Mouse (Mus musculus) thymus, postnatal 36 days (tissue): ENCODE results near the gene Dhx38.

Experiments
- DNase-seq, 2 experiments: peaks; one replicate each; pipeline ENCODE4 v3.0.0; 2022; ENCODE audit warnings: mixed read lengths in 2 of 2

Dhx38 gene

GRCm38 (mm10) chr8:109565498-109566333, at the start of gene Dhx38, which contains the start of gene Txnl4b:
TSS of gene Dhx38 (minus strand) at chr8:109565861.
TSS of gene Txnl4b (plus strand) at chr8:109565892.
- DNase-seq = peak; percentile 97 to 98

- DNase-seq = no peak
Observed at GRCm38 (mm10) chr8:109614243-109615210, 48.9 kb upstream of the Dhx38 start, which contains the start of gene Pkd1l3. TSS of gene Pkd1l3 (plus strand) at chr8:109614517.

GRCm38 (mm10) chr8:109609153-109609502, 43.5 kb upstream of the Dhx38 start:
- no peak for DNase-seq

- peak; percentile 96 to 98 for DNase-seq
Observed at GRCm38 (mm10) chr8:109608271-109609152, 42.9 kb upstream of the Dhx38 start, which contains the start of gene Dhodh. TSS of gene Dhodh (minus strand) at chr8:109608673.

- DNase-seq = no peak
Observed at GRCm38 (mm10) chr8:109607650-109608049, 42.0 kb upstream of the Dhx38 start.

- DNase-seq = no peak
Observed at GRCm38 (mm10) chr8:109606725-109607124, 41.1 kb upstream of the Dhx38 start.

GRCm38 (mm10) chr8:109595854-109596253, 30.2 kb upstream of the Dhx38 start:
- peak; percentile 47 to 59 for DNase-seq

- peak; percentile 18 to 20 for DNase-seq
Observed at GRCm38 (mm10) chr8:109593117-109593788, 27.6 kb upstream of the Dhx38 start.

- DNase-seq = no peak
Observed at GRCm38 (mm10) chr8:109592164-109592563, 26.5 kb upstream of the Dhx38 start.

GRCm38 (mm10) chr8:109591367-109591766, 25.7 kb upstream of the Dhx38 start:
- no peak for DNase-seq

GRCm38 (mm10) chr8:109590901-109591300, 25.2 kb upstream of the Dhx38 start:
- DNase-seq = no peak

- DNase-seq = no peak
Observed at GRCm38 (mm10) chr8:109586972-109587504, 21.4 kb upstream of the Dhx38 start.

GRCm38 (mm10) chr8:109585652-109586051, 20.0 kb upstream of the Dhx38 start:
- no peak for DNase-seq

GRCm38 (mm10) chr8:109584830-109585229, 19.2 kb upstream of the Dhx38 start:
- DNase-seq = no peak

GRCm38 (mm10) chr8:109584293-109584692, 18.6 kb upstream of the Dhx38 start:
- no peak for DNase-seq

GRCm38 (mm10) chr8:109578900-109579301, 13.2 kb upstream of the Dhx38 start, which contains the start of gene Hp:
TSS of gene Hp (minus strand) at chr8:109579172.
- no peak for DNase-seq

GRCm38 (mm10) chr8:109576311-109576710, 10.7 kb upstream of the Dhx38 start:
- DNase-seq = no peak

GRCm38 (mm10) chr8:109571139-109571538, 5.5 kb upstream of the Dhx38 start:
- DNase-seq = no peak

- DNase-seq = no peak
Observed at GRCm38 (mm10) chr8:109564766-109565165, 895 bp downstream of the Dhx38 start.

GRCm38 (mm10) chr8:109563881-109564280, 1.8 kb downstream of the Dhx38 start:
- no peak for DNase-seq

- DNase-seq = peak in 1 of 2 experiments; percentile 21
Observed at GRCm38 (mm10) chr8:109551663-109552062, 14.0 kb downstream of the Dhx38 start.
